Mouse (Mus musculus) spleen, adult 2 months (tissue): ENCODE data around the gene Tomm5. TPM values are rescaled to one million over a fixed set of nuclear protein-coding genes. Genes with fewer than 3 reads are reported as not detected.
"Not testable (repeated sequence)": the region's sequence is repeated elsewhere in the genome, so short reads cannot be mapped to it uniquely, and the experiment has no call there.

Experiments
- DNase-seq, 2 experiments: peaks; one replicate each; pipeline versions ENCODE4 v3.0.0 to v3.0.0-alpha.2; 2012 to 2021; ENCODE audit warnings: low spot score in 2 of 2, low read depth in 1 of 2
- H3K27ac ChIP-seq: fragments of 200-500 bp; 2 replicates; pipeline ENCODE4 v1.5.1; 2012; ENCODE audit warnings: low read length, inconsistent platforms; ENCODE audit not compliant: insufficient read depth
- H3K27me3 ChIP-seq: fragments of 200-500 bp; 2 replicates; pipeline ENCODE4 v1.6.1; 2012; ENCODE audit warnings: mild to moderate bottlenecking, moderate library complexity, low read length, inconsistent platforms; ENCODE audit not compliant: control insufficient read depth, insufficient read depth
- H3K36me3 ChIP-seq: fragments of 200-500 bp; 2 replicates; pipeline ENCODE4 v1.6.1; 2012; ENCODE audit warnings: mild to moderate bottlenecking, low read length, inconsistent platforms; ENCODE audit not compliant: control insufficient read depth, insufficient read depth
- H3K4me1 ChIP-seq: fragments of 200-500 bp; 2 replicates; pipeline ENCODE4 v1.6.1; 2011; ENCODE audit warnings: inconsistent platforms; ENCODE audit not compliant: control insufficient read depth, insufficient read depth, insufficient read length
- H3K4me3 ChIP-seq: fragments of 200-500 bp; 2 replicates; pipeline ENCODE4 v1.5.1; 2011; ENCODE audit warnings: mild to moderate bottlenecking, inconsistent platforms; ENCODE audit not compliant: insufficient read depth, insufficient read length; ENCODE audit errors: extremely low read depth
- CTCF ChIP-seq: fragments of 200-500 bp; IDR thresholded peaks from 2 replicates; pipeline ENCODE4 v1.5.1; 2011; ENCODE audit warnings: mild to moderate bottlenecking, inconsistent platforms; ENCODE audit not compliant: insufficient read depth, insufficient read length, insufficient replicate concordance; ENCODE audit errors: extremely low read depth
- POLR2A ChIP-seq: fragments of 200-500 bp; IDR thresholded peaks from 2 replicates; pipeline ENCODE4 v1.6.1; 2011; ENCODE audit warnings: low read depth, low read length, inconsistent platforms
- WGBS: fragments of 180-500 bp; shearing (Covaris S2); methylation state at CpG from one replicate; pipeline ENCODE4 v1.1.7; 2018; 5-methylcytosine and 5-hydroxymethylcytosine counted together
- polyA plus RNA-seq: library from polyadenylated mRNA; depleted of rRNA; stranded (reverse); fragments of >200 nt; gene quantifications from 2 replicates; pipeline ENCODE4 v1.2.3, GENCODE M21; 2012; rRNA removed

The Tomm5 gene
- polyA plus RNA-seq, 1 experiment = 39.7 TPM

DNA sequence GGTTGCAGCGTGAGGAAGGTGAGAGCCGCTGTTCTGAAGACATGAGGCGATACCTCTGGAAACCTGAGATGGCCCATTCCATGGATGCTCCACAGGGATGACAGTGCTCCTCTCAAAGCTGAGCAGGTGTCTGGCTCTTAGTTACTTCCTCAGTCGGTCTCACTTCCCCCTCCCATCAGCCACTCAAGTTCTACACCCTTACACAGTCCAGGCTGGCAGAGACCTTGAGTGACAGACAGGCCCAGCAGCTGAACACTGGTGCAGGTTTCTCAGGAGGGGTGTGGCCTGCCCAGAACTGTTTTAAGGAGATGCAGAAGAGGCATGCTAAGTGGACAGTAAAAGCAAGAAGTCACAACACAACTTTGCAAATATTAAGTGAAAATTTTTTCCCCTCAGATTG, 40.2 kb downstream of the Tomm5 start:
- no peak for TF ChIP-seq CTCF
- TF ChIP-seq POLR2A = no peak
- Histone ChIP-seq H3K4me3 (no peak overlapping the region), H3K27ac (no peak overlapping the region), H3K36me3 (no peaks in the 10 kb centered on the region), H3K4me1 (no peaks in the 10 kb centered on the region), H3K27me3 (no peaks in the 10 kb centered on the region)
- 75% methylated on average over 4 of the region's 4 CpGs for WGBS
- DNase-seq = peak in 1 of 2 experiments; percentile 20

DNA sequence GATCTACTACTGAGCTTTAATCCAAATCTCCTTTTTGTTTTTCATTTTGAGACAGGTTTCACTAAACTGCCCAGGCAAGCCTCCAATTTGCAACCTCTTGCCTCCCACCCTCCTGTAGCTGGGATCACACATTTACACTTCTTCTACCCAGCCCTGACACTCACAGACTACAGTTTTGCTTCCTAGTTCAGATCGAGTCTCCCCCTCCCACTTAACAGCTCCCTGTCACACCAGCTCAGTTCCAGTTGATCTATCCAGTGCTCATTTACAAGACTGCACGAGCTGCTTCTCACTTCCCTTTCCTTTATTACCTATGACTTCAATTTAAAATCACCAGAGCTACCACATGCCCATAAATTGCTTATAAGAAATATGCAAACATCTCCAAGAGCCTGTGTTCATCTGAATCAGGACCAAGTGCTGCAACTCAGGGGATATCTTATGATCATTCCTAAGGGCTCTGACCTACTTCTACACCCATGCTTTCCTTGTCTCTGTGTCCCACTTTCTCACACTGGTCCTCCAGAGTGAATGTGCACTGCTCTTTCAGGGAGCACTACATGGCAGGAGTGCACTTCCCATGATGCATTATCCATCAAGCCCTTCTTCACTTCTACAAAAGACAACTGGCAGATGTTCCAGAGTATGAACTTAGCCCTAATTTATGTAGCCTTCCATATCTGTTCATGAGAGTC, 41.7 kb downstream of the Tomm5 start:
- no peak for TF ChIP-seq CTCF
- TF ChIP-seq POLR2A = no peak
- H3K36me3 ChIP-seq = no peaks in the 10 kb centered on the region
- DNase-seq = no peak
- 18% methylated on average over 2 of the region's 2 CpGs for WGBS
- H3K4me3 ChIP-seq = no peak overlapping the region
- no peak overlapping the region for H3K27ac ChIP-seq
- H3K4me1 ChIP-seq = no peaks in the 10 kb centered on the region
- no peaks in the 10 kb centered on the region for H3K27me3 ChIP-seq

DNA sequence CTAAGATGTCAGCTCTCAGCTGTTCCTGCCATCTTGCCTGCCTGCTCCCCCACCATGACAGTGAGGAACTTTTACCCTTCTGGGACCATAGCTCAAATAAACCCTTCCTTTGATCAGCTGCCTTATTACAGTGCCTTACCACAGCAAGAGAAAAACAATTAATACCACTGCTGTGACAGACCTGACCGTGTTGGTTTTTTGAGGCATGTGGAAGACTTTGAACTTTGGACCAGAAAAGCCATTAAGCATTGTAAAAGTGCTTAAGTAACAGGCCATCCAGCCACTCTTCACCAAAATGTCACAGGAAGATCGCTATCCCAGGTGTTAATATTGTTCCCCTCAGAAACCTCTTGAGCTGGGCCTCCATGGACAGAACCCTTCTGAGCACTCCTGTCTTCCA, 43.3 kb downstream of the Tomm5 start:
- 92% methylated on average over 2 of the region's 2 CpGs for WGBS
- Histone ChIP-seq H3K36me3 (no peaks in the 10 kb centered on the region), H3K27me3 (no peaks in the 10 kb centered on the region), H3K27ac (no peak overlapping the region), H3K4me3 (no peak overlapping the region), H3K4me1 (no peaks in the 10 kb centered on the region)
- no peak for DNase-seq
- TF ChIP-seq POLR2A (no peak), CTCF (no peak)

DNA sequence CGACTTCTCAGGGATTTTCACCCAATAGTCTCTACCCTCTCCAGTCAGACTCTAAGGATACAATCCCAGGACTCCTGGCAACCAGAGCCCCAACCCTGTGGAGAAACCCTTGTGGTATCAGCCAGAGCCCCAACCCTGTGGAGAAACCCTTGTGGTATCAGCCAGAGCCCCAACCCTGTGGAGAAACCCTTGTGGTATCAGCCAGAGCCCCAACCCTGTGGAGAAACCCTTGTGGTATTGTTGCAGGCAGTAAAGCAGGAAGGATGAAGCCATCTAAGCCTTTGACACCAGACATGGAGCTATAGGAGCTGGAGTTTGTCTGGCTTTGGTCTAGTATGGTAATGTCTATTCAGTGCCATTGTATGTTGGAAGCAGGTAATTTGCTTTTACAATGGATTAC, 44.1 kb downstream of the Tomm5 start:
- H3K36me3 ChIP-seq, H3K27me3 ChIP-seq, H3K4me3 ChIP-seq, H3K27ac ChIP-seq, H3K4me1 ChIP-seq, DNase-seq: not testable (repeated sequence)
- WGBS = 70% methylated on average over 1 of the region's 1 CpGs

DNA sequence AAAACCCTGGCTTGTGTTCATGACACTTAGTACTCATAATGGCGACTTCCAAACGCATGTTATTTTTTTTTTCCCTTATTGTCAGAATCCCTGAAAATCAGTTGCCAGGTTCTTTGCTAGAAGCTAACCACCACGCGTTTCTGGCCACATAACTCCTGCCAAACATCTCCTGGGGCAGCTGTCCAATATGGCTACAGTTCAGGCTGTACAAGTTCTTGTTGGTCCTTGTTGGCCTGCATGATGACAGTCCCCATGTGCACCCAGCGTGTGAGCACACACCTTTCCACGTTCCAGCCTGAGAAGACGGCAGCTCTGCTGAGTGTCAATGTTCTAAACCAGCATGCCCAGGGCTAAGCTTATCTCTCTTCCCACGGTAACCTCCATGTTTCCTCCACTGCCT, 52.5 kb downstream of the Tomm5 start:
- no peak overlapping the region for H3K4me3 ChIP-seq
- H3K36me3 ChIP-seq = no peaks in the 10 kb centered on the region
- no peak for DNase-seq
- no peak for TF ChIP-seq CTCF
- TF ChIP-seq POLR2A = no peak
- 88% methylated on average over 8 of the region's 8 CpGs for WGBS
- no peak overlapping the region for H3K27ac ChIP-seq
- no peaks in the 10 kb centered on the region for H3K27me3 ChIP-seq
- H3K4me1 ChIP-seq = no peaks in the 10 kb centered on the region

Other genes with a start within 250 kb of the Tomm5 start
- 27.7 and 30.3 TPM in 2 replicates for gene Grhpr, start 126.7 kb downstream of the Tomm5 start, polyA plus RNA-seq
- gene Zbtb5, start 95.7 kb downstream of the Tomm5 start, polyA plus RNA-seq = 12.7 and 16.3 TPM in 2 replicates
- 7.2 and 9.2 TPM in 2 replicates for gene Polr1e, start 89.5 kb downstream of the Tomm5 start, polyA plus RNA-seq
- 5.2 and 6.6 TPM in 2 replicates for gene Fbxo10, start 23.5 kb downstream of the Tomm5 start, polyA plus RNA-seq
- gene Frmpd1, start 76.8 kb upstream of the Tomm5 start, polyA plus RNA-seq = 0.02 and 0.05 TPM in 2 replicates
- 1.1 and 1.4 TPM in 2 replicates for gene Trmt10b, start 189.0 kb upstream of the Tomm5 start, polyA plus RNA-seq
- 9.6 and 15.8 TPM in 2 replicates for gene Dcaf10, start 234.0 kb upstream of the Tomm5 start, polyA plus RNA-seq
- gene Exosc3, start 234.6 kb upstream of the Tomm5 start, polyA plus RNA-seq = 23.0 and 33.9 TPM in 2 replicates